Mouse (Mus musculus): ENCODE measurements around the gene Zdhhc7.
A peak's percentile ranks its signal among the peaks of the same experiment; 100 is the strongest.

The Zdhhc7 gene

GRCm38 (mm10) chr8:120037199-120037598 lies 64.1 kb downstream of the Zdhhc7 start:
- DNase-seq (ENCODE audit: extremely low spot score, low spot score): no peak

GRCm38 (mm10) chr8:120036578-120036977 lies 64.7 kb downstream of the Zdhhc7 start:
- no peak for DNase-seq (ENCODE audit: extremely low spot score, low spot score)

DNA sequence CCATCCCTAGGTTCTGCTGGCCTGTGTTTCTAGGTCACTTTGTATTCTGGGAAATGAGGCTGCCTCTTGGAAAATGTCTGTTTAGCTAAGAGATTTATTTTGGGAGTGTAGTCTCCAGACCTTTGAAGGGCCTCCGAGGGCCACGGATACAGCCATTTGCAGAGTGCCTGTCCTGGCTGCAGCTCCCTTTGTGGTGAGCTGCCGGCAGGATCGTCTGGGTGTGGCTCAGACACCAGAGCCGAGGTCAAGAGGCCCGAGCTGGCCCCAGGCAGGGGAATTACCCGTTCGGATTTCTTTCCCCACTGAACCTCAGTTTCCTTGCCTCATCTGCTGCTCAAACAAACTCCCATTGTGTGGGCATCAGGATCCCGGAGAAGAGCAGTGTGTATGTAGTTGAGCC lies 65.2 kb downstream of the Zdhhc7 start:
- no peak for DNase-seq (ENCODE audit: extremely low spot score, low spot score)

- DNase-seq (ENCODE audit: extremely low spot score, low spot score): peak; percentile 44
Measured at GRCm38 (mm10) chr8:120034471-120034870, 66.8 kb downstream of the Zdhhc7 start.

- no peak for DNase-seq (ENCODE audit: extremely low spot score, low spot score)
Measured at GRCm38 (mm10) chr8:120032549-120033208, 68.6 kb downstream of the Zdhhc7 start.

All from neural tube, embryonic 10.5 days (tissue).